Mouse (Mus musculus) liver (tissue): ENCODE data around the gene Ankfn1.

Experiments used
- DNase-seq: peaks from one replicate; pipeline ENCODE4 v3.0.0-alpha.2; 2020; ENCODE audit warnings: mixed read lengths

Ankfn1 gene

GRCm38 (mm10) chr11:89356479-89356878 lies 421.0 kb downstream of the Ankfn1 start:
- DNase-seq, result no peak

GRCm38 (mm10) chr11:89356018-89356417 lies 421.4 kb downstream of the Ankfn1 start:
- no peak for DNase-seq

- DNase-seq, result no peak
Measured at GRCm38 (mm10) chr11:89340238-89340637, 437.2 kb downstream of the Ankfn1 start.
